Mouse (Mus musculus): Measurements from ENCODE around the gene Plekhm3.

GRCm38 (mm10) chr1:64878795-64879240 lies 77.8 kb downstream of the Plekhm3 start:
- TF ChIP-seq CTCF (IDR thresholded peaks at IDR 0.05; ENCODE audit: borderline replicate concordance, insufficient read depth, low read length) (no peak), POLR2A (IDR thresholded peaks at IDR 0.05; ENCODE audit: low read depth, low read length) (no peak)

Data from embryonic fibroblast, embryonic 13.5 days (primary cell).